Mouse (Mus musculus) ovary, postnatal 36 days (tissue): ENCODE data around the gene Hnrnph2.

Source experiments
- DNase-seq: peaks from one replicate; pipeline ENCODE4 v3.0.0; 2022; ENCODE audit warnings: low spot score, mixed read lengths

Hnrnph2 gene

DNA sequence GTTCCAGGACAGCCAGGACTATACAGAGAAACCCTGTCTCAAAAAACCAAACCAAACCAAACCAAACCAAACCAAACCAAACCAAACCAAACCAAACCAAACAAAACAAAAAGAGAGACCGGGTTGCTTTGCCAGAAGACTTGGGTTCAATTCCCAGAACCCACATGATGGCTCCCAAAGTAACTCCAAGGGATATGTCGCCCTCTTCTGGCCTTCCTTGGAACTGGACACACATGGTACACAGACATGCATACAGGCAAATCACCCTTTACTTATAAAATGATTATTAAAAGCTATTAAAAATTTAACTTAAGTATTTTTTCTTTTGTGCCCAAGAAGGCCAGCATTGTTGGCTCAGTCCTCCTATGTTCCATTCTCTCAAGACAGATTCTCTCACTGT, 13.3 kb downstream of the Hnrnph2 start:
- DNase-seq = no peak

DNA sequence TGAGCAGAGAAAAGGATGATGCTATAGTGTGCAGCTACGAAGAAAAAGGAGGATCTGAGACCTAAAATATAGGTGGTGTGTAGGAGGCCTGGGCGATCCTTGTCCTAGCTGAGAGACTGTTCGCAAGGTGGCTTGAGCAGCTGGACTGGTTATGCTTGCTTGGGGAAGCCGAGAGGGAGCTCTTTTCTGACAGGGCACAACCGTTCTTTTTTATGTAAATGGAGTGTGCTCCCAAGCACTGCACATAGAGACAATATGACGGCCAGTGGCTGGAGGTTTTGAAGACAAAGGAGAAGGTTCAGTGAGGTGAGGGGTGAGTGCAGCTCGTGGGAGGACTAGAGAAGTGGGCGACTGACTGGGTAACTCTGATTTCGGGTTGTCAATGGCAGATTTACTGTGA, 18.7 kb downstream of the Hnrnph2 start:
- DNase-seq = no peak

DNA sequence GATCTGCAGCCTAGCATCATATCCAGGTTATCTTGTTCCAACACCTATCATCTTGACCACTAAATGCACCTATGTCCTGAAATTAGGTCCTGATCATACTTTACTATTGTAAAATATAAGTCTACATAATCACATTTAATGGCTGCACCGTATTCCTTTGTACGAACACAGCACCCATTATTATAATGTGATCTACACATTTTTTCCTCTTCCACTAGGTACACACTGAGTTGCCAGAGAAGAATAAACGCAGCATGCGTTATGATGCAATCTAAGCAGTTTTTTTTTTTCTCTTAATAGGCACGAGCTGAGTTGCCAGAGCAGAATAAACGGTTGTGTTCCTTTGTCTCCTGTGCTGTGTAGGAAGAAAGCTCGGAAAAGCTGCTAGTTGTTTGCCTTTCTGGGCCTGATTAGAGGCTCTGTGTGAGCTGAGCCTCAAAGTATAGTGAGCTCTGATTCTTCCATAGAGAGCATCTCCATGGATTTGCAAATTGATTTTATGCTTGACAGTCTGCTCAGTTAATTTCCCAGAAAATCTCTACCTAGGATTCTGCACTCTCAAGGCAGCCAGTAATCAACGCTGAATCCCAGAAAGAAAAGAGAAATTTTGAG, 19.4 kb downstream of the Hnrnph2 start:
- no peak for DNase-seq

DNA sequence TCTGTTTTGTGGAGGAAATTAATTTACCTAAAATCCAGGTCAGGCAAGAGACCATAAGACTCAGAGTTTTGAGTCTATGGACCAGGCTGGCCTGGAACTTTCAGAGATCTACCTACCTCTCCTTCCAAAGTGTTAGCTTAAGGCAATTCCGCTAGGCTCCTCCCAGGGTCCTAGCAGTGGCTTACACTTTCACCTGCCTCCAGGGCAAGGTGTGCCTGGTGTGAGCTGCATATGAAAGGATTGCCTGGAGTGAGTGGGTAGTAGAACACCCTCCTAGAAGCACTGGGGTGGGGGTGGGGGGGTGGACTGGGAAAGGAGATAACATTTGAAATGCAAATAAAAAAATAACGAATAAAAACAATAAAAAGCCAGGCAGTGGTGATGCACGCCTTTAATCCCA, 20.7 kb downstream of the Hnrnph2 start:
- DNase-seq = no peak

DNA sequence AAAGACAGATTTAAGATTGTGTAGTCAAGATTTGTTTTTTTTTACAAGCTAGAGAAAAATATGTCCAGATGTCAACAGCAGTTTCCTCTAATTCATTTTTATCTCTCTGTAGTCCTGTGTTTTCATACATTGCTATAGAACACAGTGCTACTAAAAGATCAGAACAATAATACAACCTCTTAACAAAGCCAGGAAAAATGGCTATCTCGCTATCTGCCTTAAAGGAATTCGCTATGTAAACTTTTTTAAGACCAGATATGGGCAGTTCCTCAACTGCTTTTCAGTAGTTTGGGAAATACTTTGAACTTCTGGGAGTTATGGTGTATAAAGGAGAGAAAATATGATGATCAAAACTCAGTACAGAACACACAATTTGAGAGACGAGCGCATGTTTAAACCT, 22.4 kb downstream of the Hnrnph2 start:
- no peak for DNase-seq

DNA sequence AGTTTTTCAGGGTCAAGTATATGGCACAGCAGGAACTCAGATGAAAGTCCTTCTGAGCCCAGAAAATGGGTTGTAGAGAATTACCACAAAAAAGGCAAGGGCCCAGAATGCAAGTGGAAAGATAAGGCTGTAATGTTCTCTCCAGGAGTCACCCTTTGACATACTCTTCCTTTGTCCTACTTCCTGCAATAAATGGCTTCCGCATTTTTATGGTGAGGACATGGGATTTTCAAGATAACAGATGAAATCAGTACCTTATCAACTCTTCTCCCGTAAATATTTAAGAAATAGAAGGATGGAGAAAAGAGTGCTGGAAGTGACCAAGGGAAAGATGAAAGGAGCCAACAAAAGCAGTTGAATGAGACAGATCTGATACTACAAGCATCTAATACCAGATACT, 27.2 kb downstream of the Hnrnph2 start:
- DNase-seq = no peak

DNA sequence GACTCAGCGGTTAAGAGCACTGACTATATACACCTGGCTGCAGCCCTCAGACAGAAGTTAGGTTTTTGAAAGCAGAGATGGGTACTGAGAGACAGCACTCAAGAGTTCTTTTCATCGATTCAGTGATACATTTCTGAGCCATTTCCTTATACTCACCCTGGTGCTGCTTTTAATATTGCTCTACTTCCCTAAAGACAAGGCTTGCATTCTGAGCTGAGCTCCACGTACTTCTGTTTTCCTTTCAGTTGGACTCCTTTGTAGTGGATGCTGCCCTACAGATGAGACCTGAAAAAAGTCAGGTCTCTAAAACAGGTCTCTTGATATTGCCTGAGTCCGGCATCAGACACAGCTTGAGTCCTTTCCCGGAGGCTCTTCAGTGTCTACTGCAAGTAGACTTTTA, 31.7 kb downstream of the Hnrnph2 start:
- DNase-seq = no peak

DNA sequence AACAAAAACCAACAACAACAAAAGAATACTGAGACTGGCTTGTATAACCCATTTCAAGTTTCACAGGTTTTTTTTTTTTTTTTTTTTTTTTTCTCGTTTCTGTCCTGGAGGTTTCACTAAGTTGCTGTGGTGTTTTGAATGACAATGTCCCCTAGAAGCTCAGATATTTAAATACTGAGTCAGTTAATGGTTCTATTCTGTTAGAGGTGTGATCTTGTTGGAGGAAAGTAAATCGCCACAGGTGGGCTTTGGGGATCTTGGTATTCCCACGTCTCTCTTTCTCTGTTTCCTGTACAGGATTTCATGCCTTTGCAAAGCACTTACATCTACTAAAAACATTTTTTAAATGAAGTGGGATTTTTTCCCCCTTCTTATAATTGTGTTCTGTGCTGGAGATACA, 34.1 kb downstream of the Hnrnph2 start:
- DNase-seq = no peak

DNA sequence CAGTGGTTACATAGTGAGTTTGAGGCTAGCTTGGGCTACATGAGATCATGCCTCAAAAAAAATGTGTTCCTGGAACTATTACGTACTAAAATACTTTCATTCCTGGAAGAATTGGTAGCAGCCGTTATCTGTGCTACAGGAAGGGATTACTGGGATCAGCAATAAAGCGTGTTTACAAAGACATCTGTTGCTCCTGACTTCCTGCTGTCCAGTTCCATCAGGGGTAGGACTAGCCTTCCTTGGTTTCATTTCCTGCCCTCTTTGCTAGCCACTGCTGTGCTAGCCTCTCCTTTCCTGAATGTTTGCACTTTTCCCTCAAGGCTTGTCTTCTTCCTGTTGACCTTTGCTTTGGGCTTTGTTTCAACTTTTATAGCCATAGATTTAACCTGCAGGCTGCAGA, 34.9 kb downstream of the Hnrnph2 start:
- no peak for DNase-seq

DNA sequence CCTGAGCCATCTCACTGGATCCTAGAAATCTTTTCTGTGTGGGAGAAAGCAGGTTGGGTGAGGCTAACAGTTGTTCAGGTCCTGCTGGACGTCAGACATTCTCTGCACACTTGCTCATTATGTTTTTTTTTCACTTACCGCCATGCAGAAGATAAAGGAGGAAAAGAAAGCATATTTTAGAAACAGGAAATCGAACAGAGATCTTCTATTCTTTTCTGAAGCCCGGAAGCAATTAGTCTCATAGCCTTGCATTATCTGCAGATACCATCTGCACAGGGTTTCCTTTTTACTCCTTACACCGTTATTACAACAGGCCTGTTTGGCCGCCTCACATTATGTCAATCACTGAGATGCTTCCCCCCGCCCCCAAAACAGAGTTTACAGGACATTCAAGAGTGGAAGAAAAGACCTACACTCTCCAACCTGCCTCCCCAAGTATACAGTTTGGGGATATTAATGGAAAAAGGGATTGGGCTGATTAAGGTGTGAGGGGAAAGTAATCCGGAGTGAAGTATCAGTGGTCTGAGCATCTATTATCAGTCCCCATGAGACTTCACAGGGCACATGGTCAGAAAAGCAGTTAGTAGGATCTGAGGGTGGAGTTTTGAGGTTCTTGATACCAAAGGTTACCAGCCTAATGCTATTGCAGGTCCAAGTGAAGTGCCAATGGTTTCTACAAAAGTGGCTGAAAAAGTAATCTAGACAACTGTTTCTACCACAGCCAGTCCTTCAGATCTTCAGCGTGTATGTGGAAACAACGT, 40.2 kb downstream of the Hnrnph2 start:
- no peak for DNase-seq

DNA sequence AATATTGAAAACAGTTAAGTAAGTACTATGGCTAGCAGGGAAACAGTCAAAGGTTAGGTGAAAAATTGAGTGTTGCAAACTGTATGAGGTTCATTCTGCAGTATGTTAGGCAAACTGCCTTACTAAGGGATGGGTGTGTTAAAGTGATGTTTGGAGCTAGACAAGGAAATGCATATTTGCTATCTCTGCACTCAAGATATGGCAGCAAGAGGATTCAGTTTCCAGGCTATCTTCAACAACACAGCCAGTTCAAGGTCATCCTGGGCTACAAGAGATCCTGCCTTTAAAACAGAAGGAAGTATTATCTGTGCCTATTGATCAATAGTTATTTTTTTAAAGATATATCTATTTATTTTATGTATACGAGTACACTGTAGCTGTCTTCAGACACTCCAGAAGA, 45.4 kb downstream of the Hnrnph2 start:
- no peak for DNase-seq

DNA sequence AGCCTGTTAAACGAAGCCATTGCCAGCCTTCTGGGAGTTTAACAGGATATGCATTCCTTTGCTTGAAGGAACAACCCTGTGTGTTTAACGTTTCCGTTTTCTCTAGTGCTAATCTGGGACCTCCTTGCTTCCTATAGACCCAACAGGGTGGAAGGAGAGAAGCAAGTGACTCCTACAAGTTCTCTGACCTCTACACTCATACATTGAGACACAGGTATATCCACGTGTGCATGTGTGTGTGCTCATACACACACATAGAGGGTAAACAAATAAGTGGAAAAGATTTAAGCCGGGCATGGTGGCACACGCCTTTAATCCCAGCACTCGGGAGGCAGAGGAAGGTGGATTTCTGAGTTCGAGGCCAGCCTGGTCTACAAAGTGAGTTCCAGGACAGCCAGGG, 46.4 kb downstream of the Hnrnph2 start:
- DNase-seq = no peak

DNA sequence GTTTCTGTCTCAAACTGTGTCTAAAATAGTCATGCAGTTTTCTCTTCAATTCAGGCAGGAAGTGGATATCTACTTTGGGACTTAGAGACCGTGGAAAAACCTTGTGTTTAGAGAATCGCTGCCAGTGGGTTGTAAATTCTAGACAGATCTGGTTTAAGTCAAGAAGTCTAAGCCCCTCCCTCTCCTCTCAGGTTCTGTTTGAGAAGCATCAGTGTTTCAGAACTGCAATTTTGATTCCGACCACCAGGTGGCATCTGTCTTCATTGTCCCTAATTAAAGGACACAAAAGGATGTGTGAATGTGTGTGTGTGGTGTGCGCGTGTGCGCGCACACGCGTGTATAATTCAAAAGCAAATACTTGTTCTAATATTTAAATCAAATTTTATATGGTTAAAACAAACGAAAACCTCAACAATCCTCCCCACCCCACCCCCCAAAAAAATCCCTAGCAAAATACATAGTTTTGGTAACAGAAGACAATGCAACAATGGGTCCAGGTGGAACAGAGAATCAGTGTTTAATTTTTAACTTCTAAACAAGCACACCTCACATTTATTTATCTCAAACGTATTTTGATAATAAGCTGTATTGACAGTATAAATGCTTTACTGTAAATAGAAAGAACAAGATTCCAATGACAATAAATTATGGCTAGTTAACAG, 47.2 kb downstream of the Hnrnph2 start:
- DNase-seq = peak; percentile 31

DNA sequence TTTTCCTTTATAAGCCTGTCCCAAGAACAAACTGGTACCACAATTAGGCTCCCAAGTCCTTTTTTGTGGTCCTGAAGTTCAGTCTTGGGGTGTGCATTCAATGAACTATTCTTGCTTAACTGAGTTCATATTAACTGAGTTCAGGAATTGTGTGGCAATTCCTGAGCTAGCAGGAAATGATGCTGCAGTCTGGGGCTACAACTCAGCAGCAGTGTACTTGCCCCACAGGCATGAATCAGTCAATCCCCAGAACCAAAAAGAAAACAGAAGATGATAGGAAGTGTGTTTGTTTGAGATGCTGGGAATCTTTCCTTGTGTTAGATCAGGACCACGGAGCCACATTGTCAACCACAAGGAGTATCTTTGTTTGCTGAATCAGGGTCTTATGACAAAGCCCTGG, 51.1 kb downstream of the Hnrnph2 start:
- no peak for DNase-seq
